Mouse (Mus musculus) heart, embryonic 14.5 days (tissue): ENCODE measurements around the gene Patj. TPM values are rescaled to one million over a fixed set of nuclear protein-coding genes. Genes with fewer than 3 reads are reported as not detected.

Experiments
- ATAC-seq: fragments of 200-750 bp; cut with Nextera tagmentation; 2 replicates; pipeline ENCODE4 v1.8.0; 2017; ENCODE audit warnings: low read depth, moderate TSS enrichment; ENCODE audit not compliant: insufficient number of reproducible peaks, insufficient read depth, low FRiP score
- H3K27ac ChIP-seq, 2 experiments: fragments of 200-500 bp in 1 of 2; fragments of 300-500 bp in 1 of 2; sonication (generic) in 1 of 2; replicated peaks in 1 of 2; 2 replicates each; pipeline ENCODE4 v1.5.1; 2012 to 2014; ENCODE audit warnings: low read depth in 2 of 2, low read length in 2 of 2, control low read depth in 1 of 2, mild to moderate bottlenecking in 1 of 2, mixed read lengths in 1 of 2; ENCODE audit not compliant: control insufficient read depth in 1 of 2, insufficient read depth in 1 of 2
- H3K27me3 ChIP-seq: fragments of 300-500 bp; sonication (generic); 2 replicates; pipeline ENCODE4 v1.6.1; 2014; ENCODE audit warnings: mild to moderate bottlenecking, low read length, control low read depth; ENCODE audit not compliant: control insufficient read depth, insufficient read depth
- H3K36me3 ChIP-seq: fragments of 300-500 bp; sonication (generic); 2 replicates; pipeline ENCODE4 v1.6.1; 2014; ENCODE audit warnings: mild to moderate bottlenecking, control low read depth, low read length, mixed read lengths; ENCODE audit not compliant: control insufficient read depth, insufficient read depth
- H3K4me1 ChIP-seq, 2 experiments: fragments of 200-500 bp in 1 of 2; fragments of 300-500 bp in 1 of 2; sonication (generic) in 1 of 2; 2 replicates each; pipeline ENCODE4 v1.6.1; 2012 to 2014; ENCODE audit warnings: low read length in 2 of 2, control low read depth in 1 of 2, mixed read lengths in 1 of 2; ENCODE audit not compliant: control insufficient read depth in 2 of 2, insufficient read depth in 2 of 2
- H3K4me2 ChIP-seq: fragments of 300-500 bp; sonication (generic); 2 replicates; pipeline ENCODE4 v1.6.1; 2014; ENCODE audit warnings: mild to moderate bottlenecking, low read length
- H3K4me3 ChIP-seq, 2 experiments: fragments of 200-500 bp in 1 of 2; fragments of 300-500 bp in 1 of 2; sonication (generic) in 1 of 2; 2 replicates each; pipeline ENCODE4 v1.5.1; 2012 to 2014; ENCODE audit warnings: low read length in 2 of 2, mild to moderate bottlenecking in 2 of 2, control low read depth in 1 of 2, low read depth in 1 of 2, moderate library complexity in 1 of 2; ENCODE audit not compliant: control insufficient read depth in 1 of 2, insufficient read depth in 1 of 2
- H3K9ac ChIP-seq: fragments of 300-500 bp; sonication (generic); 2 replicates; pipeline ENCODE4 v1.6.1; 2014; ENCODE audit warnings: mild to moderate bottlenecking, low read length
- H3K9me3 ChIP-seq: fragments of 300-500 bp; sonication (generic); 2 replicates; pipeline ENCODE4 v1.6.1; 2016; ENCODE audit warnings: low read length, control low read depth; ENCODE audit not compliant: control insufficient read depth
- WGBS: fragments of 180-500 bp; shearing (Covaris S2); extraction: QIAGEN DNeasy Blood & Tissue Kit; methylation state at CpG from one replicate; pipeline ENCODE4 v1.1.7; 2014; 5-methylcytosine and 5-hydroxymethylcytosine counted together
- polyA plus RNA-seq: library from polyadenylated mRNA; unstranded; fragments of >200 nt; fragmentation: Nextera tagmentation; extraction: Ambion mirVana; gene quantifications from 2 replicates; pipeline ENCODE4 v1.2.1, GENCODE M21; 2014

The Patj gene
- polyA plus RNA-seq, 1 experiment from 2014 or later = 11.2 TPM

DNA sequence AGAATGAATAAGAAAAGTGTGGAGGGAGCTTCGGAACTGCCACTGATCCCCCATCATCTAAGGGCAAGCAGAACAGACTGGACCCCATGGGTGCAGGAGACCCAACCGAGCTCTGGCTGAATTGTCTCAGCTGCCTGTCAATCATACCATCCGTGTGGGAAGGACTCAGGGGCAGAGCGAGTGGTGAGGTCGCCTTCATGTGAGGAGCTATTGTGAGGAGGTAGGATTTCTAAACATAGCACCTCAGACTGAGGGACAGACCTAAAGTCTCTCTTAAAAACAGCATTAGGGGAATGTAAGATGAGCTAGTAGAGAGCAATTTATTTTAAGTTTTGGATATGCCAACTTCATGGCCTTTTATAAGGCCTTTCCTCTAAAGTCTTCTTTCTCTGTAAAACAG is 167.5 kb downstream of the Patj start:
- Histone ChIP-seq H3K27ac (peak overlapping the region; percentile 92 to 98), H3K36me3 (no peaks in the 10 kb centered on the region), H3K4me1 (peaks cover 17 to 34% of the 10 kb centered on the region in 2 experiments), H3K9ac (peak overlapping the region; percentile 47; the same call in 1 of the 2 replicates), H3K4me3 (no peak overlapping the region), H3K4me2 (peak overlapping the region; percentile 37), H3K27me3 (no peaks in the 10 kb centered on the region), H3K9me3 (no peaks in the 10 kb centered on the region)
- WGBS = 26% methylated on average over 5 of the region's 5 CpGs
- no peak for ATAC-seq

- Histone ChIP-seq H3K9me3 (no peaks in the 10 kb centered on the region), H3K36me3 (no peaks in the 10 kb centered on the region), H3K27me3 (no peaks in the 10 kb centered on the region), H3K9ac (peak overlapping the region; percentile 22; the same call in 1 of the 2 replicates), H3K4me3 (no peak overlapping the region), H3K4me1 (peaks cover 17 to 34% of the 10 kb centered on the region in 2 experiments), H3K4me2 (peak overlapping the region; percentile 37), H3K27ac (peak overlapping the region; percentile 95 to 98)
- WGBS = 25% methylated on average over 10 of the region's 10 CpGs
- ATAC-seq = peak; percentile 89
These were observed 168.1 kb downstream of the Patj start for GRCm38 (mm10) chr4:98563506-98564195.

DNA sequence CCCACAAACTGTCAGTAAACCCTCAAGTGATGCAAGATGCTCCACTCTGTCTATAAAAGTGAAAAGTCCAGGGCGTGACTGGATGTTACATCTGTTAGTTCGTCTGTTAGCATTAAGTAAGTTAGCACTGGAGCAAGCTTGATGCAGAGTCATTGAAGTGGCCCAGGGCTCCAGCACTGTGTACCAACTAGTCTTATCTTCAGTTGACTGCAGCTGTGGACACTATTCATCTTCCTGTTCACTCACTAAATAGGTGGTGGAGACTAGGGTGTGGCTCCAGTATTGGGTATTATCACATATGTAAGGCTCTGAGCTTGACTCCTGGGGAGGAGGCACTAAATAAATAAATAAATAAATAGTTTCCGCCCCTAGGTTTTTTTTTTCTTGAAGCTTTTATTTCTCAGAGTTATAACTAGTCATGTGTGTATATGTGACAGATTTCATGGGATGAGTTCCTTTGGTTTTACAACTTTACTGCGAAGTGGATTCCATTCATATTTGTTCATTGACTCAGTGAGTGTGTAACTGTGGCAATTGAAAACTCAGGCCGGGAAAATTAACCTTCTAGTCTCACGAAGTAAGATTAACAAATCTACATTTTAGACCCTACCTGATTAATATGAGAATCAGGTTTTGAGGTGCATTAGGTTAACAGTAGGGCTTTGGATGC is 168.7 kb downstream of the Patj start:
- H3K36me3 ChIP-seq = no peaks in the 10 kb centered on the region
- no peak overlapping the region for H3K4me3 ChIP-seq
- 0 out of 2 replicates have a peak overlapping the region, but pooled peaks have one; percentile 22 for H3K9ac ChIP-seq
- 51% methylated on average over 6 of the region's 6 CpGs for WGBS
- H3K4me1 ChIP-seq = peaks cover 17 to 34% of the 10 kb centered on the region in 2 experiments
- no peak for ATAC-seq
- H3K27ac ChIP-seq = peak overlapping the region; percentile 95 to 98
- no peaks in the 10 kb centered on the region for H3K9me3 ChIP-seq
- no peaks in the 10 kb centered on the region for H3K27me3 ChIP-seq
- H3K4me2 ChIP-seq = no peak overlapping the region

- H3K4me3 ChIP-seq = no peak overlapping the region
- H3K27ac ChIP-seq = no peak overlapping the region
- H3K4me2 ChIP-seq = no peak overlapping the region
- no peaks in the 10 kb centered on the region for H3K36me3 ChIP-seq
- no peaks in the 10 kb centered on the region for H3K9me3 ChIP-seq
- H3K27me3 ChIP-seq = no peaks in the 10 kb centered on the region
- ATAC-seq = no peak
- H3K4me1 ChIP-seq = peaks cover 19 to 34% of the 10 kb centered on the region in 2 experiments
- no peak overlapping the region for H3K9ac ChIP-seq
- WGBS = 87% methylated on average over 6 of the region's 6 CpGs
These were observed 171.2 kb downstream of the Patj start for GRCm38 (mm10) chr4:98566741-98567140.

- H3K9ac ChIP-seq = no peak overlapping the region
- H3K36me3 ChIP-seq = no peaks in the 10 kb centered on the region
- peaks cover 19 to 30% of the 10 kb centered on the region in 2 experiments for H3K4me1 ChIP-seq
- no peak overlapping the region for H3K4me3 ChIP-seq
- H3K9me3 ChIP-seq = no peaks in the 10 kb centered on the region
- no peak overlapping the region for H3K27ac ChIP-seq
- WGBS = 92% methylated on average over 9 of the region's 9 CpGs
- no peak overlapping the region for H3K4me2 ChIP-seq
- ATAC-seq = no peak
- no peaks in the 10 kb centered on the region for H3K27me3 ChIP-seq
These were observed 171.9 kb downstream of the Patj start for GRCm38 (mm10) chr4:98567457-98567856.

DNA sequence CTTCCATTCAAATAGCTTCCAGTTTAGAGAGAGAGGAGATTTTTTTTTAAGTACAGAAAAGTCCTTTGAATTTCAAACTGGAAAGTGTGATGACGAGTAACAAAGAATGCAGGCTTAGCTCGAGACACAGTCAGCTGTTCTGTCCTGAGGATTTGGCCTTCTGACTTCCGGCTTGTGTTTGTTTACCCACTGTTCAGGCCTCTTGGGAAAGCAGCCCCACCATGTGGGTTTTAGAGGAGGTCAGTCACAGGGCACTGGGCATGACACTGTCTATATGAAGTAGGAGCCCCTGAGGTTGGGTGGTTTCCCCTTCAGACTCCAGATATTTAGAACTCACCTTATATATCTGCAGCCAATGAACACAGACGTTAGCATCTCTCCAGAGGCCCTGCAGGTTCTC is 174.3 kb downstream of the Patj start:
- Histone ChIP-seq H3K27me3 (no peaks in the 10 kb centered on the region), H3K4me1 (peaks cover 4 to 11% of the 10 kb centered on the region in 2 experiments), H3K9me3 (0 out of 2 replicates have a peak, but pooled peaks cover 4% of the 10 kb centered on the region), H3K9ac (no peak overlapping the region), H3K36me3 (no peaks in the 10 kb centered on the region), H3K4me3 (no peak overlapping the region), H3K27ac (no peak overlapping the region), H3K4me2 (no peak overlapping the region)
- ATAC-seq = no peak
- 35% methylated on average over 4 of the region's 4 CpGs for WGBS

DNA sequence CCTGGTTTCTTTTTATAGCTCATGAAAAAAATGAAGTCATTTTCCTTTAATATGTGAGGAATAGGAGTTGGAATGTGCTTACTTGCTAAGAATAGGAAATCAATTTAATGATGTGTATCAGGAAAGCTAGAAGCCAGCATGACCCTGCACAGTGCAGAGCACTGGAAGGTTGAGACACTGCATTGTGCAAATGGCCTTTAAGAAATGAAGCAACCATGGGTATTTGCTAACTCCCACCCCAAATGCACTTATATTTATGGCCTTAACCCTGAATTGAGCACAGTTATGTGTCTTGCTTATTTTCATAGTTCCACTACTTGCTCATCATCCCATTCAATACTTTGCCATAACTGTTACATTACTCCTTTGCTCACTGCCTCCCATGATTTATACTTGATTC is 181.7 kb downstream of the Patj start:
- H3K4me2 ChIP-seq = no peak overlapping the region
- H3K27me3 ChIP-seq = no peaks in the 10 kb centered on the region
- H3K27ac ChIP-seq = no peak overlapping the region
- no peaks in the 10 kb centered on the region for H3K36me3 ChIP-seq
- H3K9me3 ChIP-seq = 0 out of 2 replicates have a peak, but pooled peaks cover 4% of the 10 kb centered on the region
- ATAC-seq = no peak
- no peak overlapping the region for H3K9ac ChIP-seq
- no peak overlapping the region for H3K4me3 ChIP-seq
- peaks cover 2 to 7% of the 10 kb centered on the region in 2 experiments; a peak in 2 of 4 replicates for H3K4me1 ChIP-seq
